ENCODE assay signal across 20 mouse cellular contexts in genomic region chr14:124264541-124265059, GRCm38 (mm10).
DNase-seq lines count a peak whose midpoint lies in the region; ATAC-seq and TF ChIP-seq lines count a peak whose summit lies in the region.
"Had no signal": no experiment of that assay in that cellular context is flagged by ENCODE, and none has a peak within 500 bp of the region (broad histone marks: within the 10 kb centered on the region; RNA-seq: fewer than 3 reads in every experiment).

No protein-coding gene starts in this region.

- H3K4me3 ChIP-seq in stomach, embryonic 15.5 days (replicated peaks): no peak overlapping the region
- H3K4me3 ChIP-seq in stomach, postnatal 0 days (ENCODE audit: low read depth, low read length): no peak overlapping the region
- no peak overlapping the region for H3K4me3 ChIP-seq in intestine, embryonic 16.5 days (ENCODE audit: low read length)
- H3K4me3 ChIP-seq: forebrain, embryonic 15.5 days; heart, embryonic 13.5 days; hindbrain, embryonic 15.5 days had no signal

- no peaks in the 10 kb centered on the region for H3K36me3 ChIP-seq in stomach, embryonic 15.5 days
- H3K36me3 ChIP-seq in stomach, postnatal 0 days (ENCODE audit: control insufficient read depth, insufficient read depth, low read length): no peaks in the 10 kb centered on the region
- no peaks in the 10 kb centered on the region for H3K36me3 ChIP-seq in intestine, embryonic 16.5 days (ENCODE audit: control insufficient read depth, insufficient read depth, low read length)
- H3K36me3 ChIP-seq: forebrain, embryonic 15.5 days; G1E; heart, embryonic 13.5 days; hindbrain, embryonic 15.5 days had no signal

- no peak for TF ChIP-seq CTCF in stomach, postnatal 0 days (IDR thresholded peaks at IDR 0.05; ENCODE audit: low read depth)

- no peaks in the 10 kb centered on the region for H3K4me1 ChIP-seq in stomach, embryonic 15.5 days
- H3K4me1 ChIP-seq in stomach, postnatal 0 days (replicated peaks; ENCODE audit: control insufficient read depth, insufficient read depth): no peaks in the 10 kb centered on the region
- no peaks in the 10 kb centered on the region for H3K4me1 ChIP-seq in intestine, embryonic 16.5 days (ENCODE audit: control insufficient read depth, insufficient read depth, low read length)
- H3K4me1 ChIP-seq: forebrain, embryonic 15.5 days; hindbrain, embryonic 15.5 days had no signal

- no peak overlapping the region for H3K9ac ChIP-seq in stomach, embryonic 15.5 days
- no peak overlapping the region for H3K9ac ChIP-seq in stomach, postnatal 0 days (ENCODE audit: low read length)
- H3K9ac ChIP-seq in intestine, embryonic 16.5 days (ENCODE audit: low read depth, low read length): no peak overlapping the region
- H3K9ac ChIP-seq: forebrain, embryonic 15.5 days; heart, embryonic 13.5 days; hindbrain, embryonic 15.5 days had no signal

- DNase-seq in stomach, postnatal 0 days (ENCODE audit: low spot score): no peak
- DNase-seq in Muller cell, postnatal 12 days (ENCODE audit: inconsistent ontology term): peak; percentile 78
- no peak for DNase-seq in layer of hippocampus, adult 9-11 months
- no peak for DNase-seq in kidney, postnatal 14 days
- DNase-seq: adrenal gland, adult 2 months; adrenal gland, postnatal 25 days; B cell, adult 2 months; cerebellum, adult 18-20 months; cerebellum, adult 9-11 months; cerebellum, postnatal 36 days; gastrocnemius, postnatal 36 days; heart, adult 11 months; heart, postnatal 36 days had no signal

- no peak overlapping the region for H3K27ac ChIP-seq in stomach, embryonic 15.5 days
- no peak overlapping the region for H3K27ac ChIP-seq in stomach, postnatal 0 days (replicated peaks)
- H3K27ac ChIP-seq in intestine, embryonic 16.5 days (ENCODE audit: low read length): no peak overlapping the region
- H3K27ac ChIP-seq: forebrain, embryonic 15.5 days; heart, embryonic 13.5 days; hindbrain, embryonic 15.5 days had no signal

- H3K4me2 ChIP-seq in stomach, embryonic 15.5 days: no peak overlapping the region
- no peak overlapping the region for H3K4me2 ChIP-seq in stomach, postnatal 0 days (replicated peaks; ENCODE audit: low read depth)
- H3K4me2 ChIP-seq in intestine, embryonic 16.5 days (ENCODE audit: low read depth, low read length): no peak overlapping the region
- H3K4me2 ChIP-seq: forebrain, embryonic 15.5 days; heart, embryonic 13.5 days; hindbrain, embryonic 15.5 days had no signal

- WGBS in stomach, embryonic 15.5 days: 34% methylated on average over 2 of the region's 2 CpGs
- 32% methylated on average over 2 of the region's 2 CpGs for WGBS in stomach, postnatal 0 days
- WGBS in intestine, embryonic 16.5 days: 34% methylated on average over 2 of the region's 2 CpGs

- no peaks in the 10 kb centered on the region for H3K27me3 ChIP-seq in stomach, embryonic 15.5 days (replicated peaks)
- no peaks in the 10 kb centered on the region for H3K27me3 ChIP-seq in stomach, postnatal 0 days (ENCODE audit: control insufficient read depth, insufficient read depth, low read length)
- H3K27me3 ChIP-seq in intestine, embryonic 16.5 days (replicated peaks; ENCODE audit: control insufficient read depth, insufficient read depth, low read length): no peaks in the 10 kb centered on the region
- H3K27me3 ChIP-seq: forebrain, embryonic 15.5 days; heart, embryonic 13.5 days; hindbrain, embryonic 15.5 days had no signal

- ATAC-seq in stomach, embryonic 15.5 days (ENCODE audit: insufficient read depth, low FRiP score, low read depth): 0 out of 2 replicates have a peak, but pooled peaks have one; percentile 22
- ATAC-seq in stomach, postnatal 0 days (ENCODE audit: low FRiP score, low TSS enrichment): no peak
- peak; percentile 98 for ATAC-seq in intestine, embryonic 16.5 days
- ATAC-seq: CD4-positive, CD25-positive, alpha-beta regulatory T cell, adult 4 months; forebrain, embryonic 15.5 days had no signal

- no peak for TF ChIP-seq EP300 in stomach, postnatal 0 days (optimal IDR thresholded peaks at IDR 0.05)

- no peaks in the 10 kb centered on the region for H3K9me3 ChIP-seq in stomach, embryonic 15.5 days
- no peaks in the 10 kb centered on the region for H3K9me3 ChIP-seq in stomach, postnatal 0 days (ENCODE audit: control insufficient read depth, low read length)
- H3K9me3 ChIP-seq in intestine, embryonic 16.5 days (ENCODE audit: control insufficient read depth, low read length): no peaks in the 10 kb centered on the region
- H3K9me3 ChIP-seq: forebrain, embryonic 15.5 days; G1E; heart, embryonic 13.5 days; hindbrain, embryonic 15.5 days had no signal
